Mouse (Mus musculus) heart, embryonic 11.5 days (tissue): ENCODE data around the gene Necab2. TPM values are rescaled to one million over a fixed set of nuclear protein-coding genes. Genes with fewer than 3 reads are reported as not detected.

ENCODE experiments used
- ATAC-seq: fragments of 200-750 bp; cut with Nextera tagmentation; replicated peaks from 2 replicates; pipeline ENCODE4 v1.8.0; 2017; ENCODE audit warnings: moderate library complexity; ENCODE audit not compliant: insufficient number of reproducible peaks, low FRiP score, low TSS enrichment
- H3K27ac ChIP-seq: fragments of 300-500 bp; sonication (generic); 2 replicates; pipeline ENCODE4 v1.5.1; 2014; ENCODE audit warnings: mild to moderate bottlenecking, low read depth, low read length
- H3K27me3 ChIP-seq: fragments of 300-500 bp; sonication (generic); 2 replicates; pipeline ENCODE4 v1.6.1; 2014; ENCODE audit warnings: mild to moderate bottlenecking, low read length, mixed read lengths; ENCODE audit not compliant: control insufficient read depth, insufficient read depth
- H3K36me3 ChIP-seq: fragments of 300-500 bp; sonication (generic); 2 replicates; pipeline ENCODE4 v1.6.1; 2014; ENCODE audit warnings: mild to moderate bottlenecking, low read length, moderate library complexity, mixed read lengths; ENCODE audit not compliant: control insufficient read depth, insufficient read depth
- H3K4me1 ChIP-seq: fragments of 300-500 bp; sonication (generic); 2 replicates; pipeline ENCODE4 v1.6.1; 2014; ENCODE audit warnings: low read length; ENCODE audit not compliant: control insufficient read depth, insufficient read depth
- H3K4me2 ChIP-seq: fragments of 300-500 bp; sonication (generic); 2 replicates; pipeline ENCODE4 v1.6.1; 2014; ENCODE audit warnings: mild to moderate bottlenecking, moderate library complexity
- H3K4me3 ChIP-seq: fragments of 300-500 bp; sonication (generic); 2 replicates; pipeline ENCODE4 v1.5.1; 2014; ENCODE audit warnings: low read depth, low read length
- H3K9ac ChIP-seq: fragments of 300-500 bp; sonication (generic); 2 replicates; pipeline ENCODE4 v1.6.1; 2014; ENCODE audit warnings: mild to moderate bottlenecking, low read depth, low read length, moderate library complexity
- H3K9me3 ChIP-seq: fragments of 300-500 bp; sonication (generic); replicated peaks from 2 replicates; pipeline ENCODE4 v1.6.1; 2016; ENCODE audit warnings: low read length; ENCODE audit not compliant: control insufficient read depth
- WGBS: fragments of 180-500 bp; shearing (Covaris S2); extraction: QIAGEN DNeasy Blood & Tissue Kit; methylation state at CpG from one replicate; pipeline ENCODE4 v1.1.7; 2014; ENCODE audit not compliant: insufficient replicate concordance; 5-methylcytosine and 5-hydroxymethylcytosine counted together
- polyA plus RNA-seq: library from polyadenylated mRNA; unstranded; fragments of >200 nt; fragmentation: Nextera tagmentation; extraction: Ambion mirVana; gene quantifications from 2 replicates; pipeline ENCODE4 v1.2.1, GENCODE M21; 2014

Gene Necab2
- 1.4 and 2.0 TPM in 2 replicates for polyA plus RNA-seq

DNA sequence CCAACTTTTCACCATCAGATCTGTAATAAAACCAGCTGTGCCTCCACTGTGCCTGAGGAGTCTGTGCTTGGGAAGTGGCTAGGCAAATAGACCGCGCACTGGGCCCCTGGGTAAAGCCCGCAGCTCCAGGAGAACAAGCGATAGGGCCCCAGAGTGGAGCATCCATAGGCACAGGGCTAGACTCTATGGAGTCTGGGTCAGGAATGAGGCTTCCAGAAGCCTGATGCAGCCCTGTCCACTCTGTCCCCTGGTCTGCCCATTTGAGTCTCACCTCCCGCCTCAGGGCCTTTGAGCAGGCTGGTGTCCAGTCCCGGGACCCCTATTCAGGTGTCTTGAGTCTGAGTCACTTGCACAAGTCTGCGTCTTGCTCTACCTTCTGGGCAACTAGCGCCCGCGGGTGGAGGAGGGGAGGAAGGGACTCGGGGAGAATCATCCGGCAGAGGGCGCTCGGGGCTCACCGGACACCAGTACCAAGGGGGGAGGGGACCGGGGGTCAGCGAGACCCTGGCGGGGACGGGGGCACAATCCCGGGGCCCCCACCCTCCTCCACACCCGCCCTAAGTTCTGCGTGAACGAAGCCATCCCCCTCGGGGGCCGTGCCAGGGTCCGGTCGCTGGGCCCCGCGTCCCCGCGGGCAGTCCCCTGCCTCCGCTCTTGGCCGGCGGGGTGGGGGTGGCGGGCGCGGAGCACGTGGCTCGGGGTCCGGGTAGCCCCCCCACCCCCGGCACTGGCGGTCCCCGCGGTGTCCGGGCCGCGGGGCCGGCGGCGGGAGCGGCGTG is at the start of gene Necab2:
Necab2 (plus strand) TSS at position 509 of the 779 bp plus-strand sequence.
- 2% methylated on average over 38 of the region's 52 CpGs for WGBS
- no peak; the same call in 1 of the 2 replicates for ATAC-seq

DNA sequence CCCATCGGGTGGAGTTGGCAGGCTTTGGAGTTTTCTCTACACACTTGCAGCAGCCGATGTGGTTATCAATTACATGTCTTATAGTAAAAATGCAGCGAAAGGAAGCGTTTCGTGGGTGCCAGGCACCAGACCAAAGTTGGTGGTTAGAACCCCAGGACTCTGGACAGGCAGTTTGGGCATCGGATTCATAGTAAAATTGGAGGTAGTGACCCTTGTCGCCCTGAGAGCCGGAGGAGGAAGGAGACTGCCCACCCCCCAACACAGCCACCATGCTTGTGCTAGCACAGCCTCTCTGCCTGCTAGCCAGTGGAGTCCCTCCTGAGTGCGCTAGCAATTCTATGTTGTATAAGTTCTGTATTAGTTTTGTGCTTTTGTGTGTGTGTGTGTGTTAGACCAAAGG is 48.0 kb upstream of the Necab2 start:
- H3K9ac ChIP-seq = no peak overlapping the region

More for the DNA sequence above, at the start of gene Necab2:
- Histone ChIP-seq H3K9ac (peak within 1 kb of the TSS; percentile 73), H3K4me2 (peak within 1 kb of the TSS; percentile 95), H3K27me3 (peaks cover 66% of the 10 kb centered on the region), H3K36me3 (no peaks in the 10 kb centered on the region), H3K27ac (no peak within 1 kb of the TSS), H3K4me3 (peak within 1 kb of the TSS; percentile 65), H3K9me3 (no peaks in the 10 kb centered on the region), H3K4me1 (0 out of 2 replicates have a peak, but pooled peaks cover 2% of the 10 kb centered on the region)

DNA sequence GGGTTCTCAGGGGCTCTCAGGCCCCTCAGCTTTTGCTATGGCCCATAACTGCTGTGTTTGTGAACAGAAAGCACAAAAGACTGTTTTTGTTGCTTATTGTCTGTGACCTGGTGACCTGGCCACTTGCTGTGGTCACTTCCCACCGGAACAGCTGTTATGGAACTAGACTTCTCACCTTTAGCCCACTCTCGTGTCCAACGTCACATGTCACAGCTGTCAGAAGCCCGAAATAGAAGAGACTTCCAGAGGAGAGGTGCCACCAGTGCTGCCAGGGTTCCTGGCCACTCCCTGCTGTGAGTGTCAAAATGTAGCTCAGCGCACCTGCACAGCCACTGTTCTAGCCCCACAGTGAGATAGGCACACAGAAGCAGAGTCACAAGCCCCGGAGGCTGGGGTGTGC is 47.3 kb upstream of the Necab2 start:
- H3K9ac ChIP-seq = no peak overlapping the region
- peaks cover 6% of the 10 kb centered on the region for H3K4me1 ChIP-seq
- H3K9me3 ChIP-seq = no peaks in the 10 kb centered on the region
- no peak for ATAC-seq
- no peak overlapping the region for H3K4me3 ChIP-seq
- 0 out of 2 replicates have a peak overlapping the region, but pooled peaks have one; percentile 35 for H3K27ac ChIP-seq
- WGBS = 67% methylated on average over 6 of the region's 6 CpGs
- H3K4me2 ChIP-seq = no peak overlapping the region
- H3K27me3 ChIP-seq = no peaks in the 10 kb centered on the region
- peaks cover 5% of the 10 kb centered on the region for H3K36me3 ChIP-seq

More for the DNA sequence above, 48.0 kb upstream of the Necab2 start:
- no peaks in the 10 kb centered on the region for H3K9me3 ChIP-seq
- WGBS = 87% methylated on average over 9 of the region's 9 CpGs
- peaks cover 5% of the 10 kb centered on the region for H3K36me3 ChIP-seq
- ATAC-seq = no peak
- no peak overlapping the region for H3K4me2 ChIP-seq
- H3K27me3 ChIP-seq = no peaks in the 10 kb centered on the region
- peaks cover 6% of the 10 kb centered on the region for H3K4me1 ChIP-seq
- H3K4me3 ChIP-seq = no peak overlapping the region
- H3K27ac ChIP-seq = no peak overlapping the region

DNA sequence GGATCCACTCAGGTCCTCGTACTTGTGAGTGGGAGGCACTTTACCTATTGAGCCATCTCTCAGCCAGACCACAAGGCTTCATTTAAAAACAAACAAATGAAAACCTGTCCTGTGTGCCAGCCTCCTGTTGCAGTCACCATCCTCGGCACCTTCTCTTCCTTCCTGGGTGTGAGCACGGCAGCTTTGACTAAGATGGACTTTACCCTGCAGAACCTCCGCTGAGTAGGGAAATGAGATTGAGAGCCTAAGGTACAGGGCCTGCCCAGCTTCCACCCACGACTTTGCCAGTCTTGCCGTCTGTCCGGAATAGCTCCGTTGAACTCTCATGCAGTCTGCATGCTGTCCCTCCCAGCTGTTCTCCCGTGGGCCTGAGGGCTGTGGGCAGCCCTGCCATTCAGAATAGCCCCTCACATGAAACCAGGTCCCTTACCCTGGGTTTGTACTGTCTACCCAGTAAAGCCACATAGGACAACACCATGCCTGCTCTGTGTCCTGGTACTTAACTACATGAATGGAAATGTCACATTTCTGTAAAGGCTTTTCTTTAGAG is 46.3 kb upstream of the Necab2 start:
- H3K27me3 ChIP-seq = no peaks in the 10 kb centered on the region
- H3K9ac ChIP-seq = no peak overlapping the region
- no peak for ATAC-seq
- peaks cover 6% of the 10 kb centered on the region for H3K4me1 ChIP-seq
- H3K4me3 ChIP-seq = no peak overlapping the region
- H3K27ac ChIP-seq = no peak overlapping the region
- 70% methylated on average over 9 of the region's 9 CpGs for WGBS
- no peaks in the 10 kb centered on the region for H3K9me3 ChIP-seq
- H3K36me3 ChIP-seq = peaks cover 5% of the 10 kb centered on the region
- H3K4me2 ChIP-seq = no peak overlapping the region

DNA sequence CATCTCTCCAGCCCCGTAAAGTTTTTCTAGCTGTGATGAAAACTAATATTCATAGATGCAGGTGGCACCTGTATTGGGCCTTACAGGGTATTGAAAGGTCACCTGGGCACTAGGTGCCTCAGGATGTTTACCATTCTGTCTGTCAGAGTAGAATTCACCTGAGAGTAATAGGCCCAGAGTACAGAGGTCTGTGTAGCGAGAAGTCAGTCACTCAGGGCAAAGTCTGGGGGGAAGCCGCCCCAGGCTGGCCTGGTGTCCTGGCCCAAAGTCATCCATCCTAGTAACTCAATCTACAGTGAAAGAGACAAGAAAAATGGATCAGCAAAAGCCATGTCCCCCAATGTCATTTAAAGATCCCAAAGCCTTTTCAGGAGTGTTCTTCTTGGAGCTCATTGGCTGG is 45.6 kb upstream of the Necab2 start:
- no peak overlapping the region for H3K4me2 ChIP-seq

DNA sequence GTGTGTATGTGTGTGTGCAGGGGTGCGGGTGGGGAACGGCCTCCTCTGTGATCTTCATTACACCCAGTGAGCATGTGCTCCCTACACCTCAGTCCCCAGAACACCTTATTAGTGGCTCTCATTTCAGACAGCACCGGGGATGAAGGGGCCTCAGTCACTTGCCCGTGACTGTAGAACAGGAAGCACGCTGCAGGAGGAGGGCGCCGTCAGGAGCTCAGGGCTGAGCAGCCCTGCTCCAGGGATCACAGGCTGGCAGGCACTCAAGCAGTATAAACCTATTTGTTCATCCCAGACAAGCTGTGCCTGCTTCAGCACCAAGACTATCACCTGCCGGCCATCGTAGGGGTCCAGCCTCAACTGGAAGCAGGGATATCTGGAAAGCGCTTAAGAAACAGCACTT is 42.6 kb upstream of the Necab2 start:
- Histone ChIP-seq H3K4me3 (no peak overlapping the region), H3K9me3 (no peaks in the 10 kb centered on the region), H3K27ac (no peak overlapping the region), H3K4me2 (no peak overlapping the region), H3K36me3 (peaks cover 5% of the 10 kb centered on the region), H3K27me3 (no peaks in the 10 kb centered on the region), H3K9ac (no peak overlapping the region), H3K4me1 (no peaks in the 10 kb centered on the region)
- 74% methylated on average over 10 of the region's 10 CpGs for WGBS
- no peak for ATAC-seq

More for the DNA sequence above, 45.6 kb upstream of the Necab2 start:
- ATAC-seq = no peak
- Histone ChIP-seq H3K27ac (no peak overlapping the region), H3K9me3 (no peaks in the 10 kb centered on the region), H3K27me3 (no peaks in the 10 kb centered on the region), H3K36me3 (peaks cover 5% of the 10 kb centered on the region), H3K4me1 (peaks cover under 1% of the 10 kb centered on the region), H3K4me3 (no peak overlapping the region), H3K9ac (no peak overlapping the region)
- 75% methylated on average over 3 of the region's 3 CpGs for WGBS

DNA sequence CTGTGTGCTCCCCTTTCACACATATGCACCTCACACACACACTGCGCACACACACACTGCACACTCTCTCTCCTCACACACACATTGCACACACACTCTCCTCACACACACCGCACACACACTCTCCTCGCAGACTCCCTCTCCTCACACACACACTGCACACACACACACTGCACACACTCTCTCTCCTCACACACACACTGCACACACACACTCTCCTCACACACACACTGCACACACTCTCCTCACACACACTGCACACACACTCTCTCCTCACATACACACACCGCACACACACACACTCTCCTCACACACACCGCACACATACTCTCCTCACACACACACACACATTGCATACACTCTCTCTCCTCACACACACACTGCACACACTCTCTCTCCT is 41.9 kb upstream of the Necab2 start:
- no peaks in the 10 kb centered on the region for H3K4me1 ChIP-seq
- WGBS = 91% methylated on average over 5 of the region's 5 CpGs
- H3K36me3 ChIP-seq = peaks cover 10% of the 10 kb centered on the region
- no peak overlapping the region for H3K27ac ChIP-seq
- no peak overlapping the region for H3K4me2 ChIP-seq
- H3K9me3 ChIP-seq = no peaks in the 10 kb centered on the region
- no peak overlapping the region for H3K4me3 ChIP-seq
- ATAC-seq = no peak
- H3K9ac ChIP-seq = no peak overlapping the region
- no peaks in the 10 kb centered on the region for H3K27me3 ChIP-seq

DNA sequence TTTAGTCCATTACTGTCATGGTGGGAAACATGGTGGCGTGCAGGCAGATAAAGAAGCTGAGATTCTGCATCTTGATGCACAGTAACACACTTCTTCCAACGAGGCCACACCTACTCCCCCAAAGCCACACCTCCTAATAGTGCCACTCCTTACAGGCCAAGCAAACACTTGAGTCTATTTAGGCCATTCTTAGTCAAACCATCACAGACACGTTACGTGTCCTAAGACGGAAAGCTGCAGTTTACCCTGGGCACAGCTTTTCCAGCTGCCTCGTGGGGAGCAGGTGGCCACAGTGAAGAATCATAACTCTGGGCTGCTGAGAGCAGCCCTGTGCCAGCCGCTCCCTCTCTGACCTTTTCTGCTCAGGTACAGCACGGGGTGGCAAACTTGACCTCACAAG is 38.2 kb upstream of the Necab2 start:
- Histone ChIP-seq H3K4me3 (no peak overlapping the region), H3K36me3 (peaks cover 10% of the 10 kb centered on the region; the same call in 1 of the 2 replicates), H3K27me3 (no peaks in the 10 kb centered on the region), H3K9me3 (no peaks in the 10 kb centered on the region), H3K4me2 (no peak overlapping the region), H3K9ac (no peak overlapping the region), H3K4me1 (no peaks in the 10 kb centered on the region; the same call in 1 of the 2 replicates), H3K27ac (no peak overlapping the region)
- no peak for ATAC-seq
- WGBS = 80% methylated on average over 8 of the region's 8 CpGs
